Mouse (Mus musculus): ENCODE measurements around the gene Abca1. TPM values are rescaled to one million over a fixed set of nuclear protein-coding genes. Genes with fewer than 3 reads are reported as not detected.

Abca1 gene
- total and polyA plus RNA-seq, 3 experiments = 8.4 to 9.0 TPM; not detected in 1

DNA sequence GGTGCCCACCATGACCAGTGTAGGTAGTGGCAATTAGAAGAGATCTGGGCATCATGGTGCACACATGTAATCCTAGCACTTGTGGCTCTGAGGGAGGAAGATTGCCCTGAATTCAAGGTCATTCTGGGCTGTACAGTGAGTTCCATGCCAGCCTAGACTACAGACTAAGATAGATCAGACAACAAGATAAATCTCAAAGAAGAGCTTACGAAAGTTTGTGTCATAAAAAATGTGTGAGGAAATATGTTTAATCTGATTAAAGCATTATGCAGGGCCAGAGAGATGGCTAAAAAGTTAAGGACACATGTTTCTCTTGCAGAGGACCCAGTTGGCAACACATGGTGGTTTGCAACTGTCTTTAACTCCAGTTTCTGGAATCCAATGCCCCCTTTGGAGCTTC is 40.6 kb upstream of the Abca1 start:
- Histone ChIP-seq H3K4me3 (ENCODE audit: control insufficient read depth in 1 of 2, insufficient read depth in 1 of 2, low read depth in 2 of 2, low read length in 2 of 2) (no peak overlapping the region), H3K27ac (ENCODE audit: control insufficient read depth, low read depth, low read length) (no peak overlapping the region), H3K79me2 (ENCODE audit: control insufficient read depth, insufficient read depth, low read length, poor library complexity) (no peaks in the 10 kb centered on the region), H3K36me3 (ENCODE audit: control insufficient read depth in 1 of 2, insufficient read depth in 2 of 2, low read length in 2 of 2) (peaks cover 0 to 19% of the 10 kb centered on the region in 2 experiments; a peak in 2 of 4 replicates), H3K27me3 (ENCODE audit: control insufficient read depth in 1 of 2, insufficient read depth in 2 of 2, low read length in 2 of 2) (no peaks in the 10 kb centered on the region), H3K9me3 (replicated peaks; ENCODE audit: insufficient read depth, low read length) (no peaks in the 10 kb centered on the region), H3K9ac (ENCODE audit: control insufficient read depth, low read depth, low read length, poor library complexity, severe bottlenecking) (no peak overlapping the region), H3K4me1 (ENCODE audit: control insufficient read depth in 1 of 2, insufficient read depth in 2 of 2, low read length in 2 of 2) (peaks cover 11 to 35% of the 10 kb centered on the region in 2 experiments)
- no peak for TF ChIP-seq MAX (IDR thresholded peaks at IDR 0.05; ENCODE audit: low read length)
- no peak for TF ChIP-seq JUND (IDR thresholded peaks at IDR 0.05; ENCODE audit: low read depth, low read length)
- no peak for TF ChIP-seq CHD2 (IDR thresholded peaks at IDR 0.05; ENCODE audit: low read length)
- TF ChIP-seq TCF12 (IDR thresholded peaks at IDR 0.05; ENCODE audit: low read depth, low read length) = no peak
- TF ChIP-seq POLR2A (IDR thresholded peaks at IDR 0.05; ENCODE audit: control insufficient read depth in 1 of 2, insufficient read depth in 1 of 2, low read depth in 1 of 2, low read length in 2 of 2, poor library complexity in 1 of 2) = no peak
- no peak for DNase-seq (ENCODE audit: low read depth, low spot score)

GRCm38 (mm10) chr4:53197842-53198241 is 38.1 kb upstream of the Abca1 start:
- Histone ChIP-seq H3K9ac (ENCODE audit: control insufficient read depth, low read depth, low read length, poor library complexity, severe bottlenecking) (no peak overlapping the region), H3K4me3 (ENCODE audit: control insufficient read depth in 1 of 2, insufficient read depth in 1 of 2, low read depth in 2 of 2, low read length in 2 of 2) (no peak overlapping the region), H3K9me3 (replicated peaks; ENCODE audit: insufficient read depth, low read length) (no peaks in the 10 kb centered on the region), H3K79me2 (ENCODE audit: control insufficient read depth, insufficient read depth, low read length, poor library complexity) (no peaks in the 10 kb centered on the region), H3K27me3 (ENCODE audit: control insufficient read depth in 1 of 2, insufficient read depth in 2 of 2, low read length in 2 of 2) (no peaks in the 10 kb centered on the region), H3K27ac (ENCODE audit: control insufficient read depth, low read depth, low read length) (no peak overlapping the region), H3K36me3 (ENCODE audit: control insufficient read depth in 1 of 2, insufficient read depth in 2 of 2, low read length in 2 of 2) (peaks cover 0 to 10% of the 10 kb centered on the region in 2 experiments; a peak in 2 of 4 replicates), H3K4me1 (ENCODE audit: control insufficient read depth in 1 of 2, insufficient read depth in 2 of 2, low read length in 2 of 2) (peaks cover 3 to 22% of the 10 kb centered on the region in 2 experiments; a peak in 3 of 4 replicates)
- TF ChIP-seq CHD2 (IDR thresholded peaks at IDR 0.05; ENCODE audit: low read length) (no peak), POLR2AphosphoS5 (IDR thresholded peaks at IDR 0.05; ENCODE audit: borderline replicate concordance, low read depth, low read length) (no peak), TCF12 (IDR thresholded peaks at IDR 0.05; ENCODE audit: low read depth, low read length) (no peak), KAT2A (conservative IDR thresholded peaks at IDR 0.05; ENCODE audit: low read depth, low read length) (no peak), MYB (IDR thresholded peaks at IDR 0.05; ENCODE audit: low read depth, low read length) (no peak), ZMIZ1 (IDR thresholded peaks at IDR 0.05; ENCODE audit: low read depth, low read length) (no peak), GATA1 (IDR thresholded peaks at IDR 0.05; ENCODE audit: low read depth, low read length) (no peak), HCFC1 (IDR thresholded peaks at IDR 0.05; ENCODE audit: low read depth, low read length) (no peak), GABPA (IDR thresholded peaks at IDR 0.05; ENCODE audit: low read depth, low read length) (no peak), CTCF (IDR thresholded peaks at IDR 0.05 in 2 of 3, conservative IDR thresholded peaks at IDR 0.05 in 1 of 3; ENCODE audit: control insufficient read depth in 1 of 3, insufficient read depth in 1 of 3, low read depth in 2 of 3, low read length in 3 of 3, poor library complexity in 1 of 3, severe bottlenecking in 1 of 3) (no peak), MAZ (IDR thresholded peaks at IDR 0.05; ENCODE audit: low read depth, low read length) (no peak), ZC3H11A (IDR thresholded peaks at IDR 0.05; ENCODE audit: low read depth, low read length) (no peak), JUND (IDR thresholded peaks at IDR 0.05; ENCODE audit: low read depth, low read length) (no peak), NRF1 (IDR thresholded peaks at IDR 0.05; ENCODE audit: insufficient read depth, low read depth, low read length, poor library complexity, severe bottlenecking) (no peak), ZNF384 (IDR thresholded peaks at IDR 0.05; ENCODE audit: low read depth, low read length) (no peak), POLR2AphosphoS2 (IDR thresholded peaks at IDR 0.05; ENCODE audit: low read length) (no peak), TAL1 (IDR thresholded peaks at IDR 0.05; ENCODE audit: low read length) (no peak)
- DNase-seq (ENCODE audit: low read depth, low spot score) = no peak

All from MEL (cell line).